Mouse (Mus musculus) embryonic facial prominence, embryonic 12.5 days (tissue): ENCODE results near the gene Itpr2. TPM values are rescaled to one million over a fixed set of nuclear protein-coding genes. Genes with fewer than 3 reads are reported as not detected.

Experiments used
- ATAC-seq: fragments of 200-750 bp; cut with Nextera tagmentation; 2 replicates; pipeline ENCODE4 v1.8.0; 2017; ENCODE audit not compliant: insufficient number of reproducible peaks, insufficient read depth, low FRiP score, low TSS enrichment
- H3K27ac ChIP-seq: fragments of 300-500 bp; sonication (generic); 2 replicates; pipeline ENCODE4 v1.5.1; 2016; ENCODE audit warnings: mild to moderate bottlenecking
- H3K27me3 ChIP-seq: fragments of 300-500 bp; sonication (generic); 2 replicates; pipeline ENCODE4 v1.6.1; 2016; ENCODE audit warnings: mild to moderate bottlenecking, moderate library complexity
- H3K36me3 ChIP-seq: fragments of 300-500 bp; sonication (generic); 2 replicates; pipeline ENCODE4 v1.6.1; 2016; ENCODE audit warnings: mild to moderate bottlenecking
- H3K4me1 ChIP-seq: fragments of 300-500 bp; sonication (generic); 2 replicates; pipeline ENCODE4 v1.6.1; 2016
- H3K4me2 ChIP-seq: fragments of 300-500 bp; sonication (generic); replicated peaks from 2 replicates; pipeline ENCODE4 v1.6.1; 2016; ENCODE audit warnings: mild to moderate bottlenecking, moderate library complexity
- H3K4me3 ChIP-seq: fragments of 300-500 bp; sonication (generic); 2 replicates; pipeline ENCODE4 v1.5.1; 2016; ENCODE audit warnings: mild to moderate bottlenecking
- H3K9ac ChIP-seq: fragments of 300-500 bp; sonication (generic); 2 replicates; pipeline ENCODE4 v1.6.1; 2016; ENCODE audit warnings: mild to moderate bottlenecking, moderate library complexity
- H3K9me3 ChIP-seq: fragments of 300-500 bp; sonication (generic); 2 replicates; pipeline ENCODE4 v1.6.1; 2016; ENCODE audit warnings: mild to moderate bottlenecking, moderate library complexity
- WGBS: fragments of 180-500 bp; shearing (Covaris S2); methylation state at CpG from one replicate; pipeline ENCODE4 v1.1.7; 2016; 5-methylcytosine and 5-hydroxymethylcytosine counted together
- polyA plus RNA-seq: library from polyadenylated mRNA; unstranded; fragments of >200 nt; fragmentation: Nextera tagmentation; extraction: Ambion mirVana; gene quantifications from 2 replicates; pipeline ENCODE4 v1.2.1, GENCODE M21; 2016

The Itpr2 gene
- polyA plus RNA-seq, 1 experiment from 2014 or later: 5.9 TPM

DNA sequence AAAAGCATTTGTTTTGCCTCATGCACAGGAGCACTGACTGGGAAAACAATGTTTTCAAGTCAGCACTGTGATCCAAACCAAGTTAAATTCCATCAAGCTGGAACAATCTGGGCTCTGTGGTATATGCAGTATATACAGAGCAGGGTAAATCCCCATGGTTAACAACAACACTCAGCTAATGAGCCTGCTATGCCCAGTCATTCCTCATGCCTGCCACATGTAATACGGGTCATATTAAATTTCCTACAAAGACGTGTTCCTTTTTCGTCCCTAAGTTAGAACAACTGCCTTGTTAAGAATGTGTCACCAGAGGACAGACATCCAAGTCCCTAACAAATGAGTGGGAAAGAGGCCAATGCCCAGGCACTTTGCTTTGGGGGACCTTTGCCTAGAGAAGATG, 199.9 kb downstream of the Itpr2 start:
- Histone ChIP-seq H3K4me2 (no peak overlapping the region), H3K4me3 (no peak overlapping the region), H3K36me3 (no peaks in the 10 kb centered on the region), H3K4me1 (no peaks in the 10 kb centered on the region), H3K27me3 (no peaks in the 10 kb centered on the region), H3K9me3 (0 out of 2 replicates have a peak, but pooled peaks cover 3% of the 10 kb centered on the region), H3K27ac (no peak overlapping the region), H3K9ac (no peak overlapping the region)
- WGBS: 39% methylated on average over 3 of the region's 3 CpGs
- peak; percentile 19; the same call in 1 of the 2 replicates for ATAC-seq

DNA sequence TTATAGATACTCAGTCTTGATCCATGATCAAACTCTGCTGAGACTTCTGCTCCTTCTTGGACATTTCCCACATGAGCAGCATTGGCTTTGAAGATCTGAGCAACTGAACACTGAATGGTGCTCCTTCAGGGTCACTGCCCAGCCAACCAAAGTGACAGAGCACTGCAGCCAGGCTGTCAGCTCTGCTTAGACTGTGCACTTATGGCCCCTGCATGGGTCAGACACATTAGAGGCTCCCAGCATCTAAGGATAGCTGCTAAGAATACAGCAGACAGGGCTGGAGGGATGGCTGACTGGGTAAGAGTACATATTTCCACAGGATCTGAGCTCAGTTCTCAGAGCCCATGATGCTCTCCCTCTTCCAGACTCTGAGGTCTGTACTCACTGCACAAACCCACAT, 201.1 kb downstream of the Itpr2 start:
- H3K27ac ChIP-seq: no peak overlapping the region
- H3K9ac ChIP-seq: no peak overlapping the region
- no peak for ATAC-seq
- H3K9me3 ChIP-seq: 0 out of 2 replicates have a peak, but pooled peaks cover 3% of the 10 kb centered on the region
- H3K27me3 ChIP-seq: no peaks in the 10 kb centered on the region
- no peaks in the 10 kb centered on the region for H3K4me1 ChIP-seq
- H3K36me3 ChIP-seq: no peaks in the 10 kb centered on the region
- H3K4me3 ChIP-seq: no peak overlapping the region
- H3K4me2 ChIP-seq: no peak overlapping the region

DNA sequence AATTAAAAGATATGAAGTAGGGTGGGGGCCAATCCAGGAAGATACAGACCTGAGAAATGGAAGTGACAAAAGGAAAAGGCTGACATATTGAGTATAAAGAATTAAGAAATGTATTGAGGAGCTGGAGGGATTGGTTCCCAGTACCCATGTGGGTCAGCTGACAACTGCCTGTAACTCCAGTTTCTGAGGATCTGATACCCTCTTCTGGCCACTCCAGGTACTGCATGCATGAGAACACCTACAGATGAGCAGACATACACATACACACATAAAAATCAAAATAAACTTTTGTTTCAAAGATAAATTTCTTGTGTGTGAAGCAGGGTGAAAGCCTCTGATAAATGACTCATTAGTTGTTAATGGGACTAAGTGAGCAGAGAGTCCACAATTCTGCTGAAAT, 203.3 kb downstream of the Itpr2 start:
- Histone ChIP-seq H3K27me3 (no peaks in the 10 kb centered on the region), H3K4me3 (no peak overlapping the region), H3K9ac (no peak overlapping the region), H3K4me2 (no peak overlapping the region), H3K4me1 (no peaks in the 10 kb centered on the region), H3K27ac (no peak overlapping the region), H3K9me3 (0 out of 2 replicates have a peak, but pooled peaks cover 3% of the 10 kb centered on the region), H3K36me3 (no peaks in the 10 kb centered on the region)
- no peak for ATAC-seq

DNA sequence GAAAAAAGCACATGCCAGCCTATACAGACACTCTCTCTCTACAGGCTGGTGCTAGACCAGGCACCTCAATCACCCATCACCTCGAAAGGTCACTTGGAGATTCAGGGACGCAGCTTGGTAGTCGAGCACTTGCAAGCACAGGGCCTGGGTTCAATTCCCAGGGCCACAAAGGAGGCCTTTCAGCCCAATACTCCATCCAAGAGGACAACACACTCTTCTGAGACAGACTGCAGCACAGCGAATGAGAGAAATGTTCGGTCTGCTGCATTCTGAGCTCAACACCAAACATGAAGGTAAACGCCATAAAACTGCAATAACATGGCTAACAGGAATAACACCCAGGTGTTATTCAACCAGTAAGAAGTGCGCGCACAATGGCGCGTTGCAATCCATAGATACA, 211.0 kb downstream of the Itpr2 start:
- no peaks in the 10 kb centered on the region for H3K27me3 ChIP-seq
- no peaks in the 10 kb centered on the region for H3K4me1 ChIP-seq
- no peak overlapping the region for H3K9ac ChIP-seq
- H3K9me3 ChIP-seq: no peaks in the 10 kb centered on the region
- H3K27ac ChIP-seq: no peak overlapping the region
- H3K36me3 ChIP-seq: no peaks in the 10 kb centered on the region
- H3K4me3 ChIP-seq: no peak overlapping the region
- WGBS: 90% methylated on average over 10 of the region's 10 CpGs
- H3K4me2 ChIP-seq: no peak overlapping the region
- ATAC-seq: no peak

DNA sequence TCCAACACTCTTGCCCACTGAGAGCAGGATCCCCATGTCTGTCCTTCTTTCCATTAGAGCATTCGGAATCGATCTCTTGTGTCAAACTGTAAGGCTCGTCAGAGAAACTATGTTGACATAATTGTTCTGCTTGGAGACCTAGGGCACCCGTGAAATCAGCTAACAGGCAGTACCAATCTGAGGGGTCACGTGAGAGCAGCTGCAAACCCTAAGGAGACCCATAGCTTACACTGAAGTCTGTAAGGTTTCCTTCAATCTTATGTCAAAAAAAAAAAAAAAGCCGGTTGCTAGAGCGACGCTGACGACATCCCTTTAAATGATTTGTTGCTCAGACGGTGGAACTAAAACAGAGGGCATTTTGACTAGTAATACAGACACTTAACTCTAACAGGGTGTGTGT, 212.2 kb downstream of the Itpr2 start:
- Histone ChIP-seq H3K36me3 (no peaks in the 10 kb centered on the region), H3K4me1 (no peaks in the 10 kb centered on the region)

DNA sequence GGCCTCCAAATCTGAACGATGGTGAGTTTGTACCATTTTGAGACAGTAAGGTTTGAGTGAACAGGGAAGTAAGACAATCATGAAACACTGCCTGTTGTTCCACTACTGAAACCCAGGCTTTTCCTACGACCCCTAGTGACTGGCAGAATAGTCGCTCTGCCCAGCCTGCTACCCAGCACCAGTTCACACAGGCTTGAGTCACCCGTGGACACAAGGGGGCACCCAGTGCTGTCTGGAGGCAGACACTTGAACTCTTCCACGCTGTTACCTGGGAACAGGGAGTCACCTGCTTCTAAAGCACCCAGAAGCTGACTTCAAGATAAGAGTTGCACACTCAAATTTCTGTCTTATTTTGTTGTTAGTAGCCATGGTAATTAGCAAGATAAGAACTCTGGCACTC, 213.8 kb downstream of the Itpr2 start:
- H3K27ac ChIP-seq: no peak overlapping the region
- no peak for ATAC-seq

More for the DNA sequence above, 212.2 kb downstream of the Itpr2 start:
- ATAC-seq: no peak
- no peaks in the 10 kb centered on the region for H3K9me3 ChIP-seq
- no peaks in the 10 kb centered on the region for H3K27me3 ChIP-seq
- 49% methylated on average over 10 of the region's 10 CpGs for WGBS
- H3K9ac ChIP-seq: no peak overlapping the region
- no peak overlapping the region for H3K27ac ChIP-seq
- H3K4me3 ChIP-seq: no peak overlapping the region
- H3K4me2 ChIP-seq: no peak overlapping the region

DNA sequence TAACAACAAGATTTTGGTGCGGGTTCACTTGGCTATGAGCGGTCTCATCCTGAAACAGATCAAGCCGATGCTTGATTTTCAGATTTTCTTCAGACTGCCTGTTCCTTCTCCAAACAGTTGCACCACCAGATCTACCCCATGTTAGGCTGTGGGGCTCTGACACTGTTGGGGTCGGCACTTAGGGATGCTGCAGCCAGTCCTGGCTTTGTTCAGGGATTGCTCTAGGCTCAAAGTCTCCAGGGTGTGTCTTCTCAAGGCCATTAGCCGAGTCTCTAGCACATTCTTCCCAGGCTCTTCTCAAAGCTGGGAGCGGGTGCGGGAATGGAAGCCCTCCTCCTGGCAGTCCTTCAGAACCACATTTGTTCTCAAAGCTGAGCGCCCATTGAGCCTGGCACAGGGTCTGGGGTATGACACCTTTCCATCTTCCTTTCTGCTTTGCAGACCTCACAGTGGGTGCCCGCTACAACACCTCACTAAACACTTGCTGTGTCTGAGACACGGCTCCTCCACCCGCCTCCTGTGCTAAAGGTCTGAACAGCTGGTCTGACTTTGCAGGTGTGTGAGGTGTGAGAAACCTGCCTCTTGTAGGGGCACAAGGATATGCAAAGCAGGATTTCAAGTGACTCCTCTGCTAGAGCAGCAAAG, 217.0 kb downstream of the Itpr2 start:
- Histone ChIP-seq H3K36me3 (no peaks in the 10 kb centered on the region), H3K4me2 (no peak overlapping the region), H3K9ac (no peak overlapping the region), H3K9me3 (no peaks in the 10 kb centered on the region), H3K4me3 (no peak overlapping the region), H3K27me3 (no peaks in the 10 kb centered on the region), H3K4me1 (no peaks in the 10 kb centered on the region), H3K27ac (no peak overlapping the region; the same call in 1 of the 2 replicates)
- 87% methylated on average over 11 of the region's 11 CpGs for WGBS
- ATAC-seq: no peak

More for the DNA sequence above, 213.8 kb downstream of the Itpr2 start:
- Histone ChIP-seq H3K4me3 (no peak overlapping the region), H3K9ac (no peak overlapping the region), H3K9me3 (no peaks in the 10 kb centered on the region), H3K36me3 (no peaks in the 10 kb centered on the region), H3K4me1 (no peaks in the 10 kb centered on the region), H3K4me2 (no peak overlapping the region), H3K27me3 (no peaks in the 10 kb centered on the region)
- WGBS: 90% methylated on average over 5 of the region's 5 CpGs

DNA sequence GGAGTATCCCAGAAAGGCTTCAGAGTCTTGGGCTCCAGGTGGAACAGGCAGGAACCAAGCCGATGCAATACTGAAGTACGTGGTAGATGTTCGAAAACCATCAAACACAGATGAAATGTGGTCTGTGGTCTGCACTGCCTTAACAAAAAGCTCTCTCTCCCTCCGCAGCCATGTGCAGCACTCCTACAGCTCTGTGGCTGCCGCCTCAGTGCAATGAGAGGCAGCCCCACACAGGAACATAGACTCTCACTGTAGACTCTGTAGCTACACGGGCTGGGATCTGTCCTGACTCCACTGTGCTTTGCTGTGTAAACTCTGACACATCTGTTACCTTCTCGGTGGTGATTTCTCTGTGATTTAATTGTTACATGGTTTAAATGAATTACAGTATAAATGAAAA, 218.0 kb downstream of the Itpr2 start:
- no peak for ATAC-seq
- Histone ChIP-seq H3K27me3 (no peaks in the 10 kb centered on the region), H3K4me2 (no peak overlapping the region), H3K9ac (no peak overlapping the region), H3K36me3 (no peaks in the 10 kb centered on the region), H3K9me3 (no peaks in the 10 kb centered on the region), H3K27ac (peak overlapping the region; percentile 33; the same call in 1 of the 2 replicates), H3K4me3 (no peak overlapping the region), H3K4me1 (no peaks in the 10 kb centered on the region)
- 60% methylated on average over 7 of the region's 7 CpGs for WGBS

DNA sequence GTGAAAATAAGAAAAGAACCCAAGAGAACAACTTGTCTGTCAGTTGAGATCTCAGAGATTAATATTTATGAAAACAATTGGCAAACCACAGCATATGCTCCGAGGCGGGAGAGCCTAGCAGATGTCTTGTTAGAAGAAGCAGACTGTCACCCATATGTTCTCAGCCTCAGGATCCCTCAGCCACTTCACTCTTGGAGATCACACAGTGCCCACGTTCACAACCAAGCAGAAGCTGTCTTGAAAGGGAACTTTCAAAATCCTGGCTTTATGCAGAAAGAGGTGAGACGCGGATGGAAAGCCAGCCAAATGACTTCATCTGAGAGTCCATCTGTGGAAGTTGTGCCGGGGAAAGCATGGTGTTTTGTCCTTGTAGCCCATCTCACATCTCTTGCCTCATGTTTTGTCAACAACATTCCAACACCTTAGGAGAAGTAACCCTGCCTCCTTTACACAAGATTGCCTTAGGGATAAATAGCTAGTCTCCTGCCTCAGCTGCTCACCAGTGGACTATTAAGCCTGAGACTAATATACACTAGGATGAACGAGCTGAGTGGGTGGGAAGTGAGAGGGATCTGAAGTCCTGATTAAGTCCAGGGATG, 219.9 kb downstream of the Itpr2 start:
- Histone ChIP-seq H3K9ac (no peak overlapping the region), H3K4me2 (no peak overlapping the region), H3K4me3 (no peak overlapping the region), H3K27ac (no peak overlapping the region), H3K36me3 (no peaks in the 10 kb centered on the region), H3K4me1 (no peaks in the 10 kb centered on the region), H3K9me3 (no peaks in the 10 kb centered on the region), H3K27me3 (no peaks in the 10 kb centered on the region)
- no peak for ATAC-seq
- 71% methylated on average over 7 of the region's 7 CpGs for WGBS

DNA sequence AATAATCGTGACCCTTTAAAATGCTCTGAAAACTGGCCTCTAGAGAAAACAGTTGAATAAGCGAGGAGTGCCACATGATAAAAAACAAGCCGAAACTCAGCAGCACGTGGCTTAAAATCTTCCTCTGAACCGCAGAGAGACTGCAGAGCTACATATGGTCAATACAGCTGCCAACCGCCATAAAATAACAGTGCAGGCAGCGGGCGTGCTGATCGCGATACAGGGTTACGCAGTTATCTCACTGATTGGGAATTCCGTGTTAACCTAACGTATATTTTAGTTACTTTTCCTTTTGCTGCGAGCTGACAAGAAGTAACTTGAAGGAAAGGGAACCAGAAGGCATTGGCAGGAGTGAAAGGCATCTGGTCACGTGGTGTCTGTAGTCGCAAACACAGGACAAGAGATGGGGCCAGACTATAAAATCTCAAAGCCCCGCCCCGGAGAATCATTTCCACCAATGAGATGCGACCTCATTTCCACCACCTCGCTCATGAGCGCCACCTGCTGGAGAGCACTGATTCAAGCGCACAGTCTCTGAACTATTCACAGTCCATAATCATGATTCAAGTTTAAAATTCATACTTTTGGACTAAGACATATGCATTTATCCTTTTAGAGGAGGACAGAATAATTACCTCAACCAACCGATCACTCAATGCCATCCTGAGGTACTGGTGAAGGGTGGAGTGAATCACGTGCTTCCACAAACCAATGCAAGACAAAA, 220.7 kb downstream of the Itpr2 start:
- Histone ChIP-seq H3K4me2 (no peak overlapping the region), H3K4me3 (no peak overlapping the region), H3K9me3 (no peaks in the 10 kb centered on the region)

DNA sequence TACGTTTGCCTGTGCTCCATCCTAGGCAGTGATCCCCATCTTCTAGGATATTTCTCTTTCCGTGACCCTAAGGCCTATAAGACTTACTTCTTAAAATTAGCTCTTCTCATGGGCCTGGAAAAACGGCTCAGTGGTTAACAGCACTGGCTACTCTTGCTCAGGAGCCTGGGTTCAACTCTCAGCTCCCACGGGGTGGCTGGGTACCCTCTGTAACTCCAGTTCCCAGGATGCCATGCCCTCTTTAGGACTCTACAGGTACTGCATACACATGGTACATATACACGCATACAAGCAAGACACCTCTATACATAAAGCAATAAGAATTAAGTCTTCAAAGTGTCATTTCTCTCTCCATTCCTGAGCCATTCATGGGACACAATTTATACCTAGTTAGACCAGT, 228.8 kb downstream of the Itpr2 start:
- ATAC-seq: no peak
- WGBS: 90% methylated on average over 5 of the region's 5 CpGs
- no peak overlapping the region for H3K27ac ChIP-seq

More for the DNA sequence above, 220.7 kb downstream of the Itpr2 start:
- no peak overlapping the region for H3K9ac ChIP-seq
- H3K4me1 ChIP-seq: no peaks in the 10 kb centered on the region
- ATAC-seq: no peak
- 87% methylated on average over 24 of the region's 24 CpGs for WGBS
- H3K27ac ChIP-seq: no peak overlapping the region
- H3K36me3 ChIP-seq: no peaks in the 10 kb centered on the region
- no peaks in the 10 kb centered on the region for H3K27me3 ChIP-seq

More for the DNA sequence above, 228.8 kb downstream of the Itpr2 start:
- H3K36me3 ChIP-seq: no peaks in the 10 kb centered on the region
- no peaks in the 10 kb centered on the region for H3K9me3 ChIP-seq
- peaks cover 14% of the 10 kb centered on the region; the same call in 1 of the 2 replicates for H3K4me1 ChIP-seq
- H3K4me3 ChIP-seq: no peak overlapping the region
- no peak overlapping the region for H3K9ac ChIP-seq
- no peaks in the 10 kb centered on the region for H3K27me3 ChIP-seq
- H3K4me2 ChIP-seq: no peak overlapping the region
